Mouse (Mus musculus) left cerebral cortex, adult 11 months (tissue): ENCODE measurements around the gene Crocc.

Experiments used
- DNase-seq: peaks from one replicate; pipeline ENCODE4 v3.0.0; 2022; ENCODE audit warnings: low spot score

The Crocc gene

DNA sequence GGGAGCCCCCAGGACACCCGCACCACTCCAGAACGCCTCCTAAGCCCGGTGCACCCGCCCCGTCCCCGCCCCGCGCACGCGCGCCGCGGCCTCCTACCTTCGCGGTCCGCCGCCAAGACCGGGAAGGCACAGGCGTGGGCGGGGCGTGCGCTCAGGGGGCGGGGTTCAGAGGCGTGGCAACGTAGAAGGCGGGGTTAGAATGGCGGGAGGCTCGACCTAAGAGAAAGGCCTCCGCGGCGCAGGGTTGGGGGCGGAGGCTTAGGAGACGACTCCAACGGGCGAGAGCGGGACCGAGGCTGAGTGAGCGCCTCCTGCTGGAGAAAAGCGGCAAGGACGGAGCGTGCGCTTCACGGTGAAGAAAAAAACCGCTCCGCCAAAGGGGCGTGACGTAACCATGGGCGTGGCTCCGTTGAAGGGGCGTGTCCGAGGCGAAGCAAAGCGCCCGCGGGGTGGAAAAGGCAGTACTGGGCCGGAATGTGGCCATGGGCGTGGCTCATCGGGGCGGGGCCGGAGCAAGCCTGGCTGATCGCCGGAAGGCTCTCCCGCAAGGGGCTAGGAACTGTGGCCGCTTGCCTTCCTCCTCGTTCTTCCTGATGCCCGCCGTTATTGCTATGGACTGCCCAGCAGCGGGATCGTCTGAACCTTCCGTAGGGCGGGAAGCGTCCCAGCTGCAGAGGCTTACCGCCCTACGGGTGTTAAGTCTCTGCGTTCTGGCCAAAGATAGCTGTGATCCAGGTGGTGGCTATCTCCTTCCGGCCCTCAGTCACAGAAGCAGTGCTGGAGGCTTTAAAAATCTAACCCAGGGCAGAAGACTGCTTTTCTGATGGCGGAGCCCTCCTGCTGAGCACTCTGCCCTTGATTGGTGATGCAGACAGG, at the start of gene Crocc:
Gene Crocc, minus strand, starts transcription at position 125 of the 876 bp plus-strand sequence.
- DNase-seq = peak; percentile 97

DNA sequence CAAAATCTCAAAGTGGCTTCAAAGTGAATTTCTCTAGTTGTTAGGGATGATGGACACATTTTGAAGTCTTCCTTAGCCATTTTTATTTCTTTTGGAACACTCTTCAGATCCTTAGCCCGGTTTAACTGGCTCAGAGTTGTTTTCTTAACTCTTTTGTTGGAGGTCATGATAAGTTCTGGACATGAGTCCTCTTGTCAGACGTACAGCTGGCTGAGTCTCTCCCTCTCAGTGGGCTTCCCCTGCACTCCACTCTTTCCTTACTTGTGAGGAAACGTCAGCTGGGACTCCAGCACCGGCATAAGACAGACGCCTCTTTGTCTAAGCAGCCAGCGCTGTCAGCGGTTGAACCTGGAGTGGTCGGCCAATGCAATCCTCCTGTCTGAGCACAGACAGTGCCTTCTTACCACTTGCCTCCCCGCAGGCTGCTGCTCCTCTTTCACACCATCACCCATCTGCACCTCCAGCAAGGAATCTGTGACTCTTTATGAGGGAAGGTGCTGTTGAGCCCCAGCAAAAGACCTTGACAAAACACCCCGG, 47.9 kb upstream of the Crocc start:
- DNase-seq = no peak

DNA sequence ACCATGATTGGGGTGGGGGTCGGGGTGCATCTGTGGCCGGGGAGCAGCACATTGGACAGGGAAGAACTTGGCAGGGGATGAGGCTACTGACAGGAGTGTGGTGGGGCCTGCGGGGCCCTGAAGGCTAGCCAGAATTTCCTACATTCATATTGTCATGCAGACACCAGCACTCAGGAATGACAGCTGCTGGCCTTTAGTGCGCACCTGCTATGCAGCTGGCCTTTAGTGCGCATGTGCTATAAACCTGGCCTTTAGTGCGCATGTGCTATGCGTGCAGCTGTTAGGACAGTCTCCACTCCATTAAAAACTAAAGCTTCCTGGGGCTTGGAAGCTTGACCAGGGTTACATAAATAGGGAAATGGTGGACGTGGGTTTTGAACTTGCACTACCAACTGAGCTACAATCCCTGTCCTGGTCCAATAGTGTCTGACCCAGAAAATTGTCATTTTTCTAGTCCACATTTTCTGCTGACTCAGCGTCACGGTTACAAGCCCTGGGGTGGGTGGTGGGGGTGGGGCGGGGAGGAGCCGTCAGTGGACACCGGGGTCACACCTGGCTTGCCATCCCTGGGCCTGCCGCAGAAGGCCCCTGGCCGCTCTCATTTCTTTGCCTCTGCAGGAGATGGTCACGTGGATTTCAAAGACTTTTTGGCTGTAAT, 46.3 kb upstream of the Crocc start:
- no peak for DNase-seq

DNA sequence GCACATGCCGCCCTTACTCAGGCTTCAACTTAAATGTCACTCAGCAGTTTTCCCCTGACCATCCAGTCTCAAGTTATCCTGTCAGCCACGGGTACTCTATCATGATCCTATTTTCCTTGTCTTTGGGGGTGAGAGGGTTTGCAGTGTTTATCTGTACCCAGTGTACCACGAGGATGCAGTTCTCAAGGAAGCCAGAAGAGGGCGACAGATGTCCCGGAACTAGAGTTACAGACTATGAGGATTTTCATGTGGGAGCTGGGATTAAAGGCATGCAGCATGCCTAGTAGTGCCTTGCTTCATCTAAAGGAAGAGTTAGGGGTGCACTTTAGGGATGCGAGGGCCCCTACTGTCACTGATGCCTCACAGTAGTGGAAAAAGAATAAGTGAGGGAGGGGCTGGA, 41.5 kb upstream of the Crocc start:
- no peak for DNase-seq

DNA sequence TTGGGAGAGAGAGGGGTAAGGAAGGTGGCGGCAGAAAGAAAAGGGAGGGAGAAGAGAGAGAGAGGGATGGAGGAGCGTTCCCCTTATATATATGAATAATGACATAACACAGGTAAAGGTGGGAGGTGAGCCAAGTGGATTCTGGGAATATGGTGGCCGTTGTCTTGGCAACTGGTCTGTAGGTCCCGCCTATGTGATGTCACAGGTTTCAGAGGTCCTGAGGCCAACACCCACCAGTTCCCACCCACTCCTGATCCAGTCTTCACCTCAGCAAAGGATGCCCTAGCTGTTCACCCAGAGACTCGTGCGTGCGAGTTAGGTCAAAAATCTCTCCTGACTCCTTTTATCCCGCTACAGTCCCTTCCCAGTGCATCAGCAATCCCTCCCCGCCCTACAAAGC, 40.9 kb upstream of the Crocc start:
- no peak for DNase-seq

DNA sequence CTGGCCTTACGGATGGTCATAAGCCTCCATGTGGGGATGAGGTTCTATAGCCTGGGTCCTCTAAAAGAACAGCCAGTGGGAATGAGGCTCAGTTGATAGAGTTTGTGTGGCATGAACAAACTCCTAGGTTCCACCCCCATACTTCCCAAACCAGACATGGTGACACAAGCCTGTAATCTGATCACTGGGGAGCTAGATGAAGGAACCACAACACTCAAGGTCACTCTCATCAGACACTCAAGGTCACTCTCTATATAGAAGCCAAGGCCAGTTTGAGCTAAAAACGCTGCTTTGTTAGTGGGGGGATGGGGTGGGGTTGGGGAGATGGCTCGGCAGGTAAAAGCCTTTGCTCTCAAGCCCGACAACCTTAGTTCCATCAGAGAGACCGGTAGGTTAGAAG, 39.6 kb upstream of the Crocc start:
- DNase-seq = no peak

DNA sequence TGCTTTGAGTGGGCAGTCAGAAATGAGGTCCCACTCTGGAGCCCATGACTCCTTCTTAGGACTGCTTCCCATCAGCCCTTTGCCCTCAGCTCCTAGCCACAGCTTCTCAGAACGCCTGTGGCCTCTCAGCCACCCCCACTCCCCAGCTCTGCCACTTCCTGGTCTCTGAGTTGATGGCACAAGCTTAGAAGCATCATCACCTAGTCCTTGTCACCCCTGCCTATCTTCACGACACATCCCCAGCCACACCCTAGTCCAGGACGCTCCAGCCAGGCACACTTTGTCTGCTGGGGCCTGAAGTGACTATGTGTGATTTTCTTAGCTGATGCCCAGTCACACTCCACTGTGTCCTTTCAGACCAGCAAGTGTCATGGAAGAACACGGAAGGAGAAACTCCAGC, 38.6 kb upstream of the Crocc start:
- DNase-seq = no peak

DNA sequence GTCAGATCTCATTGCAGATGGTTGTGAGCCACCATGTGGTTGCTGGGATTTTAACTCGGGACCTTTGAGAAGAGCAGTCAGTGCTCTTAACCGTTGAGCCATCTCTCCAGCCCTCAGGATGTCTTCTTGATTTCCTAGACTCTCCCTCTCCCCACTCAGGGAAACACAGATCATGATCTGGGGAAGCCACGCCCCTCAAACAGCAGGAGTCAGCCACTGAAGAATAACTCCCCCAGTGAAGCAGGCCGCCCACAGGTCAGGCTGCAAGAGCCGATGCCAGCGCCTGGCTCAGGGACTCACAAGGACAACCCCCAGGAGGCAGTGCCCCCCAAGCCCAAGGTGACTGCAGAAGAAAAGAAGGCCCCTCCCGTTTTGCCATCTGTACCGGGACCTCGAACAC, 36.4 kb upstream of the Crocc start:
- no peak for DNase-seq

DNA sequence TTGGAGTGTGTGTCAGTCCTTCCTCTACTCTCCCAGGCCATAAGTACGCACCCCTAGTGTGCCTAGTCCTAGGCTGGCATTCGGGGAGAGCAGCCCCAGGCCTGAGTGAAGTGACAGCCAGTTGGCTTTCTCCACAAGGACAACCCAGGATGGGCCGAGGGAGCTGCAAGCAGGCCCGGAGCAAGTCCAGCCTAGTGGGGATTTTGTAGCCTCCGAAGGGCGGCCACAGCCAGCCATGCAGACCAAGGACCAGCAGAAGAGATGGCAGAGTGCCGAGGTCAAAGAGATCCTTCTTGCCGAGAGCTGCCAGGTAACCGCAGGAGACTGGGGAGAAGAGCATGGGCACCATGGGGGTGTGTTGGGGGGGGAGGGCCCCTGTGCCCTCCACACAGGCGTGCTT, 34.7 kb upstream of the Crocc start:
- no peak for DNase-seq

DNA sequence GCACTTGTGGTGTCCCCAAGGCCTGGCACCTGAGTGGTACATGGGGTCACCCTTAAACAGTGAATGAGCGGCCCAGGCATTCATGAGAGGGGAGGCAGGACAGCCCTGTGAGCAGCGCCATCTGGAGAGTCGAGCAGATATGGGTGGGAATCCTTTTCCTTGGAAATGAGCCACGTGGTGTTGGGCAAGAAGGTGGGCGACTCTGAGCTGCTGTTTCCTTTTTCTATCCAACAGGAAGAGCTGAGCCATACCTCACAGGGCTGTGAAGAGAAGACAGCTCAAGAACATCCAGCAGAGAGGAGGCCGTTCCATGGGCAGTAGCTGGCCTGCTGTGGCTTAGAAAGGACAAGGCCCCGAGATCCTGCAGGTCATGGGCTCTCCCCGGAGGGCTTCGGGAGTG, 28.4 kb upstream of the Crocc start:
- no peak for DNase-seq

DNA sequence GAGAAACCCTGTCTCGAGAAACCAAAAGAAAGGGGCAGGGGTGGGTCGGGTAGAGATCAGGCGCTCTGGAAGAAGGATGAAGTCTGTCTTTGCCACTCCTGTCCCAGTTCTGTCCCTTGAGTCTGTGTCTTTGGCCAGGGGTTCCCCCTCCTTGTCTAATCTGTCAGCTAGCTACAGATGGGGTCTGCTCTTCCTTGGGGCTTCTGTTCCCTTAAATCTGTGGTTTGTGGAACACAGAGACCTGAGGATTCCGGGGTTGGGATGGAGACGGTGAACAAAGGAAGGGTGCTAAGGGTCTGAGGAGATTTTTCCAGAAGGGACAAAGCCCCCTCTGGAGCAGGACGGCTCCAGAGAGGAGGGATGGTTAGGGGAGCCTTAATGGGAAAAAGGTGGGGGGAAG, 27.7 kb upstream of the Crocc start, which contains the start of gene Spata21:
Gene Spata21, plus strand, starts transcription at position 301 of the 400 bp plus-strand sequence.
- no peak for DNase-seq

DNA sequence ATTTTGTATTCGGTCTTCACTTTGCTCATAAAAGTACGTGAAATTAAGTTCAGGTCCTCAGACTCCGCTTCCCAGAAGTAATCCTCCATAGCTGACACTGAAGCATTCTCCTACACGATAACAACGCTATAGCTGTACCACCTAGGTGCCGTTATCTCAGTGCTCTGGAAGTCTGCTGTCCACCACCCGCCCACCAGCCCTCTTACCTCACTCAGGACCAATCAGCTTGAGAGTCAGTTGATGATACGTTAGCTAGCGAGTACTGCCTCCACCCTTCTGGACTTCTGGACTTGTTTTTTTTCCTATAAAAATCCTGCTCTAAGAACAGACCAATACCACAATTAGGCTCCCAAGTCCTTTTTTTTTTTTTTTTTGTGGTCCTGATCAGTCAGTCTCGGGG, 26.5 kb upstream of the Crocc start:
- no peak for DNase-seq

DNA sequence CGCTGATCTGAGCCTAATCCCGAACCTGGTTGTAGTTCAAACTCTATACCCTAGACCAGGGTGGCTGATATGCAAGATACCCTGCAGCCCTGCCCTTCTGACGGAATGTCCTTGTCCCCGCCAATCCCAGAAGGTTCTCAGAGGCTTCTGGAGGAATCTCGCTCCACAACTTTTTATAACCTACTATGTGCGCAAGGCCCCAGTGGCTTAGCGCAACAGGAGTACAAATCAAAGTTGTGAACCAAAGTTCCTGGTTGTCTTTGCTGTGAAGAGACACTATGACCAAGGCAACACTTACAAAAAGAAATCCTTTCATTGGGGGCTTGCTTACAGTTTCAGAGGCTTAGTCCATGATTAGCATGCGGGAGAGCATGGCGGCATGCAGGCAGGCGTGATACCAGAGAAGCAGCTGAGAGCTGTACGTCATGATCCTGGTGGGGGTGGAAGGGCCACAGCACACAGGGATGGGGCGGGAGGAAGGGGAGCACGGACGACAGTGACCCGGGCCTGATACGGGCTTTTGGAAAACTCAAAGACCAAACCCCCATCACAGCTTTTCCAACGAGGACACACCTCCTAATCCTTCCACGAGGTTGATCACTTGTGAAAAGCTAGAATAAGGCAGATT, 18.3 kb upstream of the Crocc start:
- no peak for DNase-seq

DNA sequence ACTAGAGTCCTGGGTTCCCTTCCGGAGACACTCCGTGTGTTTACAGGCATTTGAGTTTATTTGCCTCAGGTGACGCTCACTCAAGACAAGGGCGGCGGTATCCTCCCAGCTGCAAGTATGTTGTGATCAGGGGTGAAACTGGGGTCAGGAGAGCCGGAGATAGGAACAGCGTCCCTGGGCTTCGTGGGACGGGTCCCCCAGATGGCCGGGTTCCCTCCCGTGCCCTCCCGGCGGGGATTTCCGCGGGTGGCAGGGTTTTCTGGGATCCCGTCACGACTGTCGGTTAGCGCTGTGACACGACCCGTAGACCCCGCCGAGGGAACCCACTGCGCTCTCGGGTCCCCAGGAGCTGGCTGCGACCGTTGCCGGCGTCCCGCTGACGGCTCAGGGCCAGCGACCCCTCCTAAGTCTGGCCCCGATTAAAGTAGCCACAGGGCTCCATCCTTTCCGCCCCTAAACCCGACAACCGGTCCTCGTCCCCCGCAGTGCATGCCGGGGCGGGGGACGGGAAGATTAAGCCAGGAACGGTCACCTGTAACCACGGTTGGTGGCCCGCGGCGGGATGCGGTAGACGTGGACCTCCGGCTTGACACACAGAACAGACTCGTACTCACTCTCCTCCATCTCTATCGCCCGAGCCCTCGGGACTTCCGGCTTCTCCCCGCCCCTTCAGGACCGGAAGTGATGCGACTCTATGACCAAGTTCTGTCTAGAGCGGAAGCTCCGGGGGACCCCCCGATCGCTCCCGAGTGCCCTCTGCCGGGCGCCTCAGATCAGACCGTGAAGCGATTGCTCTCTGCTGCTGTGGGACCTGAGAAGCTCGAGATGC, 17.5 kb upstream of the Crocc start, which contains the start of gene Necap2:
Gene Necap2, minus strand, starts transcription at position 677 of the 829 bp plus-strand sequence.
- DNase-seq = peak; percentile 88

DNA sequence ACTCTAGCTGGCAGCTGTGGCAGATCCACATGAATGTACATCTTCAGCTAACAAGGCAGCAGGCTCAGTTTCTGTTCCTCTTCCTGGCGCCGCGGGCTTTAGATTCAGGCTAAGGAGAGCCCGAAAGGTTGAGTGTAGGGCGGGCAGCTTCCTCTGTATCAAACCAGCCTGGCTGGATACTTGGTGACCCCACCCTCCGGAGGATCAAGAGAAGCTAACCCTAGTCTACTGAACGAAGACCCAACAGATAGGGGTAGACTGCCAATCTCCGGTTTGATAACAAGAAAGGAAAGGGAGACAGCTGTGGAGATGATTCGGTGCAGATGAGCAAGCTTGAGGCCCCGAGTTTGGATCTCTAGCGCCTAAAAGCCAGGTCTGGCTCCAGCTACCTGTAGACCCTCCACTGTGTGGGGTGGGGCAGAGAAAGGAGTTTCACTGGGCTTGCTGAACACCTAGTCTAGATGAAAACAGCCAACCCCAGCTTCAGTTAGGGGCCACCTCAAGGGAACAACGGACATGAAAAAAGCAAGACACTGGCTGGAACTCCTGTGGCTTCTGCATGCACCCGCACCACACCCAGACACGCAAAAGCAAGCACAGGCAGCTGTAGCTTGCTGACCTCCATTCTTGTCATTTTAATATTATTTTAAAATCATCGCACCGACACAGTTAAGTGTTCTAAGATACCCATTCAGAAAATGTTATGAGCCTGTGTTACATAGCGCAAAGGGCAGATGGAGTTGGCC, 16.6 kb upstream of the Crocc start:
- DNase-seq = no peak

DNA sequence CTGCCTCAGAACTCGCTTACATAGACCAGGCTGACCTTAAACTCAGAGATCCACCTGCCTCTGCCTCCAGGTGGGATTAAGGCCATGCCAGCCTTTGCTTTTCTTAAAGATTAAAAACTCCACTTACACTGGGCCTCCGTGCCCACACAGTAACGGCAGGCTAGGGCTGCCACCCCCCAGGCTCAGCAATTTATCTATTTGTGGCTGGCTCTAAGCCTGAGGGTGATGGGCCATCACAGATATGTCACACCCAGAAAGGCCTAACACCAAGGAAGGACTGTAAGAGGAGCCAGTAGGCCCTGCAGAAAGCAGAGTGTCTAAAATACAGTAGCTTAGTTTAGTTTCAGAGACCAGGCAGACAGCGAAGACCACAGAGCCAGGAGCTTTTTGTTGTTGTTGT, 13.8 kb upstream of the Crocc start:
- no peak for DNase-seq

DNA sequence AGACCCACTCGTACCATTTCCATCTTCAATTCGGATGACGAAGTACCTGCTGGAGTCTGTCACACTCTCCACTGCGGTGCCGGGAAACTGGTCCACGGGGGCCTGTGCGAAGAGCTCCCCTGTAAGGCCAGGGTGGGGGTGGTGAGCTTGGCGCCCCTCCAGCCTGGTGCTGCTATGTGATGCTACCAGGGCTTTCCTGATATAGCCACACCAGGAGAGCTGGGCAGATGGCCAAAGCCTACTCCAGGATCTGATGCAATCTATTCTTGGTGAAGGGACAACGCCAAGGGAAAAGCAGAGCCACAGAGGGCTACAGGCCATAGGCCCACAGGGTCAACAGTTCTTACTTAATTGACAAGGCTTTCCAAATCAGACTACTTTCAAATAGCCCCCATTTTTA, 13.3 kb upstream of the Crocc start:
- no peak for DNase-seq

DNA sequence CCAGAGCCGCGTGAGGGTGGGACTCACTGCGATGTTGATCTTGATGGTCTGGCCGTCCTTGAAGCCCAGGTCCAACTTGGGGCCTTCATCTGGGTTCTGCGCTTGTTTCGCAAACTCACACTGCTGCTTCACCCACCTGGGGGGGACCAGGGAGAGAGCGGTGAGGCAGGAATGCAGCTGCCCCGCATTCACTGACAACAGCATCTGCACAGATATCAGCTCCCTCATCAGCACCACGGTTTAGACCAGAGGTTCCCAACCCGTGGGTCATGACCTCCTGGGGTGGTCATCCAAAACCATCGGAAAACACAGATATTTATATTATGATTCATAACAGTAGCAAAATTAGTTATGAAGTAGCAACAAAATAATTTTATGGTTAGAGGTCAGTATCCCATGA, 12.2 kb upstream of the Crocc start:
- DNase-seq = no peak

DNA sequence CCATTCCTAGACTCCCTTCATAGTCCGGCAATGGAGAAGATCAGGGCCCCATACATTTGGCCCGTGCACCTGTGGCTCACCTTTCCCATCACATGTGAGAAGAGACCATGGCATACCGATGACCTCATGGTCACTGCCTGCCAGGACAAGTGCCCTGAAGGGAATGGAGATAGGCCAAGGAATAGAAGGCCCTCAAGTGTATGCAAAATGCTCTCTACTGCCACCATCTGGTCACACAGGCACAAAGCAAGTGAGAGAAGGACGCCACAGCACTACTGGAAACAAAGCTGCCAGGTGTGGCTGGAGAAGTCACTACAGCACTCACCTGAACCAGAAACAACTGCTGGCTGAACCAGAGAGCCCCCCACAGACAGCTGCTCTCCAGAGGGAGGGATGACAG, 9.4 kb upstream of the Crocc start:
- no peak for DNase-seq

DNA sequence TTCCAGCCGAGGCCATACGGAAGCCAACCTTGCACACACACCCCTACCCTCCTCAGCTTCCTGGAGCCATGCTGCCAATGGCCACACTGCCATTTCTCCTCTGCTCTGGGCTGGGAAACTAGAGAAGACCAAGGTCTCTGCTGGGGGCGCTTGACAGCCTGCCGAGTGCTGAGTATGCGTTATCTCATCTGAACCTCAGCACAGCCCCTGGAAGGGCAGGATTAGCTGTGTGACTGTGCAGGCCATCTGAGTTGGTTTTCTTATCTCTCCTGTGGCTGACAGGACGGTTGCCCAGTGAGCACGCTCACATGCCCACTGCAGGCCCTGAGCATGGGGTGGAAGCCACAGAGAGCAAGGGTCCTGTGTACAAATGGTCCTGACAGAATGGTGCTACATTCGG, 8.3 kb upstream of the Crocc start:
- no peak for DNase-seq

DNA sequence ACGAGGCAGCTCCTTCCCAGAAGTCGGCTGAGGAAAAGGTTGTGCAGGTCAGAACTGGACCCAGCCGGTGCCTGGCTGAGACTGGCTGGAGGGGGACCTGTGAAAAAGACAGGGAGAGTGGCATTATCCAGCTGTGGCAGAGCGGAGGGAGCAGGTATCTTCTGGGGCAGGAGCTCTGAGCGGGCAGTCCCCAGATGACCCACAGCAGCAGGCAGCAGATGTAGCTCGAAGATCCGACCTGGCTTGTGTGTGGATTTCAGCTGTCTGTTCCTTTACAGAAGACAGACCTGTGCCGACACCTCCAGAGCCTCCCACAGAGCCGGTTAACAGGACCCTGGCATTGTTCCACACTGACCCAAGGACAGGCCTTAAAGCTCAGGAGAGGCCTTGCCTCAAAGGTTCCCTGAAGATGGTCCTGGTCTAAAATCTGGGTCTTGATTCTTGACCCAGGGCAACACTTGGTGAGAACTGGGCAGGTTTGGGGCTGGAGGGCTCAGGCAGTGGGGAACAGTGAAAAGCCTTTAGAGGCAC, 7.2 kb upstream of the Crocc start:
- DNase-seq = no peak
